Mouse (Mus musculus): ENCODE data around the gene Tcta. TPM values are rescaled to one million over a fixed set of nuclear protein-coding genes. Genes with fewer than 3 reads are reported as not detected.

The Tcta gene
- polyA plus RNA-seq (2012; rRNA removed), result 37.2 and 41.9 TPM in 2 replicates

DNA sequence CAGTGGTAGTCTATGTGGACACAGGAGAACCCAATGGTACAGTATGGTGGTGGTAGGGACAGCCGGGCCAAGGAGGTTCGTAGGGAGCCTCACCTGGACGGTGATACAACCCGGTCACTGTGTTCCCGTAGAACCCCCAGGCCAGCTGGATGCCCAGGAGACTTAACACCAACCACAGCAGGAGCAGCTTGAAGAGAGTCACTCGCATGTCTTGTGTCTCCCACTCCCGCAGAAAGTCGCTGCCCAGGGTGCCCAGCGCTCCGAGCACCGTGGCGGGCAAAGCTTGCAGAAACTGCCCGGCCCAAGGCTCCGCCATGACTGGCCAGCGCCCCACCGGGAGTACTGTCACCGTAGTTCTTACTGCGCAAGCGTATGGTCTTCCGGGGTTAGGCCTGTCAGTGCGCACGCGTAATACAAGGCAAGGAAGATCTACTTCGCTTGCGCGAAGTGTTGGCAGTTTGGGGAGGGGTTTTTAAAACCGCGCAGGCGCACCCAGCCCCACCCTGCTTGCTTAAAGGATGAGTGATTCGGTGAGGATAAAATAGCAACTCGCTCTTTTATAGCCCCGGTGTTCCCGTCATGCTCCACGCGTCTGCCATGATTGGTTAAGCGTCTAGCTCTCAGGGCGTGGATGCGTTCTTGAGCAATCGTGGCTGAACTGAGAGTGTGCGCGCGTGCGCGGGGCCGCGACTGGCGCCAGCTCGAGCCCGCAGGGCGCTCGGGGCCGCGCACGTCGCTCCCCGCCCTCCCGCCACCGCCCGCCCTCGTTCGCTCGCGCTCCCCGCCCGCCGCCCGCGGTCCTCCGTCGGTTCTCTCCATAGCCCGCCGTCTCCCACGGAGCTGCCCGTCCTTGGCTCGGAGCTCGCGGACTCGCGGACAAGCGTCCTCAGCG, at the start of gene Tcta, which contains the start of gene Rhoa:
Tcta (minus strand) TSS at position 532 of the 892 bp plus-strand sequence.
Rhoa (plus strand) TSS at position 501 of the 892 bp plus-strand sequence.

DNA sequence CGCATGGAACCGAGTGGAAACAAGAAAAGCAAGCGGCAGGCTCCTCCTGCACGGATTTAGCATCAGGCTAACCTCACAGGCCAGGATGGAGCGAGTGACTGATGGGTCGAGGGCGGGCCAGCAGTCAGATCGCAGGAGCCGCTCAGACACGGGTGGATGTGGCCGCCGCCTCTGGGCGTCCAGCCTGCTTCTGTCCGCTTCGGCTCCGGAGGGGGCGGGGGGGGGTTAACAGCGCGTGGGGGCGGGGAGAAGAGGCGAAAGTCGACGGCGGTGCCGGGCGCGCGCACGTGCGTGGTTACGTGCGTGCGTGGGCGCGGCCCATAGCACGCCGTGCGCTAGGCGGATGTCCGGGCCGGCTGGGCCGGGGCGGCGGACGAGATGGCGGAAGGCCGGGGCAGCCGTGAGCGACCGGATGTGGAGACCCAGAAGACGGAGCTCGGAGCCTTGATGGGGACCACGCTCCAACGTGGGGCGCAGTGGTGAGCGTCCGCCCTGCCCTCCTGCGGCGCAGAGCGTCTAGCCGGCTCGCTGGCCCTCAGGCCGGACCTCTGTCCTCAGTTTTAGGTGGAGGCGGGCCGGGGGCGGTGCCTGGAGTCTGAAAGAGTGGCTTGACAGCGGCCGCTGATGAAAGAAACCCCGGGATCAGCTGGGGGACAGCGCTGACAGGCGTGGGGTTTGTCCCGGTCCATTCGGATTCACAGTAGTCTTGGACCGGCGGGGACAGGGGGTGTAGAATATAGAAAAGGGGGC, 41.8 kb upstream of the Tcta start, which contains the start of gene Usp4:
Usp4 (plus strand) TSS at position 314 of the 750 bp plus-strand sequence.

DNA sequence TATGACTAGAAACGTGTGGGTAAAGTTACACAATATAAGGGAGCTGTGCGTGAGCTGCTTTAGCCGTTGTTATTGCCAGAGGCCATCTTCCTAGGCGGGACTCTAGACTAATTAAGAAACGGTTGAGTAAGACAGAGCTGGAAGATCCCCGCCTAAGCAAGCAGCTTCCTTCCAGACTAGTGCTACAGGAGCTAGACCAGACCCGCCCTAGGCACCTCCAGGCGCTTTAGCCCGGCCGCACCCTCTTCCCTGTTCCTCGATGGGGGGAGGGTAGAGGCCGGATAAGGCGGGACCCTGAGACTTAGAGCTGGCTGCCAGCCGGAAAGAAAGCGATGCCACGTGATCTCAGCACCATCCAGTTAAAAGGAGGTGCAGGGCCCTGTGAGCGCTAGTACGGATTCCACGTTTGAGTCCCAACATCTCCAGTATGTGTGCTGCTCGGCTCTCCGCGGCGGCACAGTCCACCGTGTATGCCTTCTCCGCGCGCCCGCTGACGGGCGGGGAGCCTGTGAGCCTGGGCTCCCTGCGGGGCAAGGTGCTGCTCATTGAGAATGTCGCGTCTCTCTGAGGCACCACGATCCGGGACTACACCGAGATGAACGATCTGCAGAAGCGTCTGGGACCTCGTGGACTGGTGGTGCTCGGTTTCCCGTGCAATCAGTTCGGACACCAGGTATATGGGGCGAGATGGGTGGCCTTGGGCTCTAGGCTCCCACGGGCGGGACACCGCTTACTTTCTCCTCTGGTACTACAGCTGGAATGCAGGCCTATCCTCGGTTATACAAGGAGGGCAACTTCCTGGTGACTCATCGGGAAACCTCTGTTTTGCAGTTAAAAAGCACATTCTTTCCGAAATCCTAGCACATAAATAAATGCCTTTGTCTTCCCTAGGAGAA, 33.2 kb upstream of the Tcta start, which contains the start of gene Gpx1:
Gpx1 (plus strand) TSS at position 18 of the 896 bp plus-strand sequence.

DNA sequence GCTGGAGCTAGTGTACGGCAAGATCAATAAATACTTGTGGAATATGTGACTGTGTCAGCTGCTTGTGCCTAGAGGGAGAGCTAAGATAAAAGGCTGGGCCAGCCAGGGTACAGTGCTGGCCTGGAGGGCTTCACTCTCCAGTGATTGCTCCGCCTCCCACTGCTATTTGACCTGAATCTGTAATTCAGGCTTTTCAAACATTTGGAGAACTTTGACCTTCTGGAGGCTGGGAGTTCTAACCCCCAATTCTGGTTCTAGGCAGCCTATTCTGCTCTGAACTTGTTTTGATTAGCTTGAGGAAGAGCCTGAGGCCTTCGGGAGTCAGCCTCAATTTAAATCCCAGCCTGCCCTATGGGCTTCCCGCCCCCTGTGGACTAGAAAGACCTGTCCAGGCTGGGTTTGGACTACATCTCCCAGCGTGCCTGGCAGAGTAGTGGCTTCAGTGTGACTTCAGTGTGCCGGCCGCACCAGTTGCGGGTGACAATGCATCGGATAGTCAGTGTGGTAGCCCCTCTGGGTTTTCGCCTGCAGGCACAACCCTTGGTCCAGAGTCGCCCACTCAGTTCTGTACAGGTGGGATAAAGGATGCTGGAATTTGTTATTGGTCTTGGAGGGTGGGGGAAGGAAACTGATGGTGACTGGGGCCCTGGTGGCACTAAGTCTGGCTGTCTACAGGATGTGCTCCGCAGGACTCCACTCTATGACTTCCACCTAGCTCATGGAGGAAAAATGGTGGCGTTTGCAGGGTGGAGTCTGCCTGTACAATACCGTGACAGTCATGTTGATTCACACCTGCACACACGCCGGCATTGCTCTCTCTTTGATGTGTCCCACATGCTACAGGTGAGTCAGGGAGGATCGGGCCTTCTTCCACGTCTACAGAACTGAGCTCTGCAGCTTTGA, 9.3 kb downstream of the Tcta start, which contains the start of gene Amt:
Amt (plus strand) TSS at position 401 of the 903 bp plus-strand sequence.

GRCm38 (mm10) chr9:108290016-108290750, 15.8 kb downstream of the Tcta start, which contains the start of gene Nicn1:
Gene Nicn1, plus strand, starts transcription at chr9:108290429.

GRCm38 (mm10) chr9:108263690-108264190, 42.2 kb downstream of the Tcta start, which contains the start of gene Dag1:
Gene Dag1, minus strand, starts transcription at chr9:108263958.

Other genes with a start within 250 kb of the Tcta start
- 0.25 and 0.45 TPM in 2 replicates for gene Mst1, start 225.7 kb downstream of the Tcta start, polyA plus RNA-seq (2012; rRNA removed)
- 113 and 122 TPM in 2 replicates for gene Rnf123, start 222.8 kb downstream of the Tcta start, polyA plus RNA-seq (2012; rRNA removed)
- 90.7 and 116 TPM in 2 replicates for gene Apeh, start 211.6 kb downstream of the Tcta start, polyA plus RNA-seq (2012; rRNA removed)
- gene Bsn, start 115.8 kb downstream of the Tcta start, polyA plus RNA-seq (2012; rRNA removed), result 1.9 and 2.0 TPM in 2 replicates
- gene Dag1, start 42.2 kb downstream of the Tcta start, polyA plus RNA-seq (2012; rRNA removed), result 101 and 122 TPM in 2 replicates
- gene Nicn1, start 15.7 kb downstream of the Tcta start, polyA plus RNA-seq (2012; rRNA removed), result 19.4 and 25.5 TPM in 2 replicates
- 7.6 and 12.8 TPM in 2 replicates for gene Amt, start 9.3 kb downstream of the Tcta start, polyA plus RNA-seq (2012; rRNA removed)
- 86.5 and 130 TPM in 2 replicates for gene Rhoa, start within 50 bp of the Tcta start, polyA plus RNA-seq (2012; rRNA removed)
- gene Gpx1, start 32.7 kb upstream of the Tcta start, polyA plus RNA-seq (2012; rRNA removed), result 1,075 and 1,331 TPM in 2 replicates
- 57.3 and 69.2 TPM in 2 replicates for gene Usp4, start 41.7 kb upstream of the Tcta start, polyA plus RNA-seq (2012; rRNA removed)
- gene 1700102P08Rik, start 86.6 kb upstream of the Tcta start, polyA plus RNA-seq (2012; rRNA removed), result 0.59 and 0.73 TPM in 2 replicates
- gene Ccdc36, start 122.3 kb upstream of the Tcta start, polyA plus RNA-seq (2012; rRNA removed), result 0.05 and 0.08 TPM in 2 replicates
- not detected in 2 replicates for gene BC048562, start 130.3 kb upstream of the Tcta start, polyA plus RNA-seq (2012; rRNA removed)
- gene Ccdc71, start 154.4 kb upstream of the Tcta start, polyA plus RNA-seq (2012; rRNA removed), result 33.6 and 34.2 TPM in 2 replicates
- gene Klhdc8b, start 155.4 kb upstream of the Tcta start, polyA plus RNA-seq (2012; rRNA removed), result 92.6 and 96.4 TPM in 2 replicates
- gene Lamb2, start 173.6 kb upstream of the Tcta start, polyA plus RNA-seq (2012; rRNA removed), result 288 and 298 TPM in 2 replicates
- 218 and 280 TPM in 2 replicates for gene Usp19, start 184.4 kb upstream of the Tcta start, polyA plus RNA-seq (2012; rRNA removed)
- gene Qars, start 201.5 kb upstream of the Tcta start, polyA plus RNA-seq (2012; rRNA removed), result 293 and 360 TPM in 2 replicates
- 143 and 200 TPM in 2 replicates for gene Qrich1, start 210.6 kb upstream of the Tcta start, polyA plus RNA-seq (2012; rRNA removed)

Data from ovary, adult 2 months (tissue).